ENCODE assay signal across 27 mouse cellular contexts in genomic region chr11:6160663-6161271, GRCm38 (mm10). TPM values are rescaled to one million over a fixed set of nuclear protein-coding genes. Genes with fewer than 3 reads are reported as not detected.
DNase-seq lines count a peak whose midpoint lies in the region; ATAC-seq and TF ChIP-seq lines count a peak whose summit lies in the region.
"Had no signal": no experiment of that assay in that cellular context is flagged by ENCODE, and none has a peak within 500 bp of the region (broad histone marks: within the 10 kb centered on the region; RNA-seq: fewer than 3 reads in every experiment).

No protein-coding gene starts in this region.

- no peaks in the 10 kb centered on the region for H3K27me3 ChIP-seq in forebrain, postnatal 0 days (ENCODE audit: insufficient read depth, low read length)
- H3K27me3 ChIP-seq in forebrain, embryonic 12.5 days, result no peaks in the 10 kb centered on the region
- H3K27me3 ChIP-seq in liver, adult 2 months (ENCODE audit: control insufficient read depth, insufficient read depth, low read length), result no peaks in the 10 kb centered on the region
- H3K27me3 ChIP-seq in heart, embryonic 11.5 days (ENCODE audit: control insufficient read depth, insufficient read depth, low read length), result no peaks in the 10 kb centered on the region
- H3K27me3 ChIP-seq in heart, embryonic 12.5 days (replicated peaks), result no peaks in the 10 kb centered on the region
- H3K27me3 ChIP-seq: embryonic facial prominence, embryonic 15.5 days; kidney, embryonic 15.5 days; limb, embryonic 13.5 days; lung, embryonic 15.5 days; neural tube, embryonic 15.5 days; stomach, embryonic 15.5 days had no signal

- H3K79me2 ChIP-seq in liver, adult 2 months (ENCODE audit: control insufficient read depth, insufficient read depth, low read length), result peaks cover 18% of the 10 kb centered on the region; the same call in 1 of the 2 replicates

- no peak overlapping the region for H3K27ac ChIP-seq in forebrain, postnatal 0 days (ENCODE audit: low read depth, low read length)
- no peak overlapping the region for H3K27ac ChIP-seq in forebrain, embryonic 12.5 days
- peak overlapping the region; percentile 87 for H3K27ac ChIP-seq in liver, adult 2 months (replicated peaks; ENCODE audit: insufficient read depth, low read depth, low read length)
- H3K27ac ChIP-seq in heart, embryonic 11.5 days (ENCODE audit: low read depth, low read length), result no peak overlapping the region
- no peak overlapping the region for H3K27ac ChIP-seq in heart, embryonic 12.5 days (ENCODE audit: poor library complexity, severe bottlenecking)
- H3K27ac ChIP-seq: embryonic facial prominence, embryonic 15.5 days; heart, embryonic 10.5 days; hindbrain, postnatal 0 days; kidney, embryonic 15.5 days; limb, embryonic 13.5 days; lung, embryonic 15.5 days; neural tube, embryonic 15.5 days; stomach, embryonic 15.5 days had no signal

- H3K4me3 ChIP-seq in forebrain, postnatal 0 days (ENCODE audit: low read depth, low read length), result no peak overlapping the region
- H3K4me3 ChIP-seq in forebrain, embryonic 12.5 days (replicated peaks), result no peak overlapping the region
- H3K4me3 ChIP-seq in liver, adult 2 months (ENCODE audit: insufficient read depth, low read depth, low read length), result no peak overlapping the region
- no peak overlapping the region for H3K4me3 ChIP-seq in heart, embryonic 11.5 days (ENCODE audit: low read depth, low read length)
- H3K4me3 ChIP-seq in heart, embryonic 12.5 days, result no peak overlapping the region
- H3K4me3 ChIP-seq: embryonic facial prominence, embryonic 15.5 days; heart, embryonic 10.5 days; kidney, embryonic 15.5 days; limb, embryonic 13.5 days; lung, embryonic 15.5 days; myocyte; neural tube, embryonic 15.5 days; stomach, embryonic 15.5 days had no signal

- peak; percentile 36 for ATAC-seq in forebrain, postnatal 0 days
- ATAC-seq in forebrain, embryonic 12.5 days (ENCODE audit: low FRiP score), result no peak
- no peak for ATAC-seq in heart, embryonic 11.5 days (replicated peaks; ENCODE audit: insufficient number of reproducible peaks, low FRiP score, low TSS enrichment)
- no peak for ATAC-seq in heart, embryonic 12.5 days (ENCODE audit: insufficient number of reproducible peaks, low FRiP score)
- ATAC-seq: hindbrain, postnatal 0 days; intestine, postnatal 0 days had no signal

- no peaks in the 10 kb centered on the region for H3K36me3 ChIP-seq in forebrain, postnatal 0 days (ENCODE audit: insufficient read depth)
- no peaks in the 10 kb centered on the region for H3K36me3 ChIP-seq in forebrain, embryonic 12.5 days (replicated peaks)
- H3K36me3 ChIP-seq in liver, adult 2 months (ENCODE audit: control insufficient read depth, insufficient read depth, low read length), result no peaks in the 10 kb centered on the region
- H3K36me3 ChIP-seq in heart, embryonic 11.5 days (ENCODE audit: control insufficient read depth, insufficient read depth, low read length), result no peaks in the 10 kb centered on the region
- H3K36me3 ChIP-seq in heart, embryonic 12.5 days, result no peaks in the 10 kb centered on the region
- H3K36me3 ChIP-seq: embryonic facial prominence, embryonic 15.5 days; heart, embryonic 10.5 days; kidney, embryonic 15.5 days; limb, embryonic 13.5 days; lung, embryonic 15.5 days; neural tube, embryonic 15.5 days; stomach, embryonic 15.5 days had no signal

- no peaks in the 10 kb centered on the region for H3K4me1 ChIP-seq in forebrain, postnatal 0 days (ENCODE audit: insufficient read depth)
- 0 out of 2 replicates have a peak, but pooled peaks cover 4% of the 10 kb centered on the region for H3K4me1 ChIP-seq in forebrain, embryonic 12.5 days
- H3K4me1 ChIP-seq in liver, adult 2 months (ENCODE audit: control insufficient read depth, insufficient read depth, low read length), result peaks cover 31% of the 10 kb centered on the region
- H3K4me1 ChIP-seq in heart, embryonic 11.5 days (ENCODE audit: control insufficient read depth, insufficient read depth, low read length), result peaks cover 15% of the 10 kb centered on the region
- peaks cover 29% of the 10 kb centered on the region for H3K4me1 ChIP-seq in heart, embryonic 12.5 days (replicated peaks)
- H3K4me1 ChIP-seq: kidney, embryonic 15.5 days; lung, embryonic 15.5 days; stomach, embryonic 15.5 days had no signal

- H3K4me2 ChIP-seq in forebrain, postnatal 0 days (ENCODE audit: low read depth), result no peak overlapping the region
- no peak overlapping the region for H3K4me2 ChIP-seq in forebrain, embryonic 12.5 days
- H3K4me2 ChIP-seq in heart, embryonic 11.5 days, result no peak overlapping the region
- no peak overlapping the region for H3K4me2 ChIP-seq in heart, embryonic 12.5 days
- H3K4me2 ChIP-seq: embryonic facial prominence, embryonic 15.5 days; kidney, embryonic 15.5 days; limb, embryonic 13.5 days; lung, embryonic 15.5 days; neural tube, embryonic 15.5 days; stomach, embryonic 15.5 days had no signal

- no peak for DNase-seq in forebrain, postnatal 0 days
- peak; percentile 61 for DNase-seq in liver, adult 2 months (ENCODE audit: extremely low read depth, low read depth, low spot score)
- DNase-seq in liver, result no peak
- peak; percentile 60 for DNase-seq in Muller cell, postnatal 12 days (ENCODE audit: inconsistent ontology term)
- DNase-seq in fibroblast of lung, adult 2 months (ENCODE audit: low read depth), result peak; percentile 62
- DNase-seq: adrenal gland, adult 8-10 months; cerebellum, postnatal 14 days; gastrocnemius, postnatal 36 days; heart, postnatal 14 days; kidney, postnatal 4 days; midbrain, embryonic 14.5 days; thymus, adult 18-20 months had no signal

- H3K9me3 ChIP-seq in forebrain, postnatal 0 days (ENCODE audit: low read length), result no peaks in the 10 kb centered on the region
- no peaks in the 10 kb centered on the region for H3K9me3 ChIP-seq in forebrain, embryonic 12.5 days
- no peaks in the 10 kb centered on the region for H3K9me3 ChIP-seq in heart, embryonic 11.5 days (replicated peaks; ENCODE audit: control insufficient read depth, low read length)
- H3K9me3 ChIP-seq in heart, embryonic 12.5 days (replicated peaks), result no peaks in the 10 kb centered on the region
- H3K9me3 ChIP-seq: embryonic facial prominence, embryonic 15.5 days; heart, embryonic 10.5 days; kidney, embryonic 15.5 days; limb, embryonic 13.5 days; lung, embryonic 15.5 days; neural tube, embryonic 15.5 days; stomach, embryonic 15.5 days had no signal

- 70% methylated on average over 3 of the region's 3 CpGs for WGBS in forebrain, postnatal 0 days
- WGBS in forebrain, embryonic 12.5 days, result 76% methylated on average over 3 of the region's 3 CpGs
- WGBS in liver, adult 2 months, result 23% methylated on average over 3 of the region's 3 CpGs
- WGBS in heart, embryonic 11.5 days (ENCODE audit: insufficient replicate concordance), result 74% methylated on average over 3 of the region's 3 CpGs
- 68% methylated on average over 3 of the region's 3 CpGs for WGBS in heart, embryonic 12.5 days

- no peak for TF ChIP-seq CTCF in forebrain, postnatal 0 days (IDR thresholded peaks at IDR 0.05; ENCODE audit: low read depth)
- no peak for TF ChIP-seq CTCF in liver, adult 2 months (IDR thresholded peaks at IDR 0.05; ENCODE audit: low read depth, low read length)

- TF ChIP-seq POLR2A in liver, adult 2 months (IDR thresholded peaks at IDR 0.05; ENCODE audit: extremely low read depth, insufficient read depth, low read length), result no peak

- H3K9ac ChIP-seq in forebrain, postnatal 0 days, result no peak overlapping the region
- no peak overlapping the region for H3K9ac ChIP-seq in forebrain, embryonic 12.5 days
- H3K9ac ChIP-seq in liver, adult 2 months (ENCODE audit: low read depth, low read length), result no peak overlapping the region
- H3K9ac ChIP-seq in heart, embryonic 11.5 days (ENCODE audit: low read depth, low read length), result no peak overlapping the region
- H3K9ac ChIP-seq in heart, embryonic 12.5 days, result no peak overlapping the region
- H3K9ac ChIP-seq: embryonic facial prominence, embryonic 15.5 days; kidney, embryonic 15.5 days; limb, embryonic 13.5 days; lung, embryonic 15.5 days; neural tube, embryonic 15.5 days; stomach, embryonic 15.5 days had no signal

RNA-seq across cellular contexts. Expression of gene A730071L15Rik, which starts 39.1 kb away (rescaled TPM):
- total RNA-seq in forebrain, postnatal 0 days (2014; rRNA removed), result 0.15 and 0.29 TPM in 2 replicates
- 0.44 and 0.47 TPM in 2 replicates for polyA plus RNA-seq in forebrain, postnatal 0 days (2015; fragmentation: Nextera tagmentation; extraction: Ambion mirVana)
- polyA plus RNA-seq in forebrain, embryonic 12.5 days (2016; fragmentation: Nextera tagmentation; extraction: Ambion mirVana), result 0.46 and 0.81 TPM in 2 replicates
- 0.09 and 0.13 TPM in 2 replicates for total RNA-seq in liver, adult 2 months (2014; rRNA removed)
- 0.05 TPM in 1 of 2 replicates, not detected in the other for polyA plus RNA-seq in liver, adult 2 months (2012; rRNA removed)
- polyA plus RNA-seq in heart, embryonic 11.5 days (2014; fragmentation: Nextera tagmentation; extraction: Ambion mirVana), result 0.28 and 0.84 TPM in 2 replicates
- 0.54 TPM in 1 of 2 replicates, not detected in the other for polyA plus RNA-seq in heart, embryonic 12.5 days (2016; fragmentation: Nextera tagmentation; extraction: Ambion mirVana)
- total RNA-seq: heart, postnatal 14 days; hindbrain, postnatal 0 days; layer of hippocampus, postnatal 10 days; left cerebral cortex, postnatal 14 days had no signal

RNA-seq across cellular contexts. Expression of gene Nudcd3, which starts 39.4 kb away (rescaled TPM):
- 57.2 and 61.6 TPM in 2 replicates for total RNA-seq in forebrain, postnatal 0 days (2014; rRNA removed)
- polyA plus RNA-seq in forebrain, postnatal 0 days (2015; fragmentation: Nextera tagmentation; extraction: Ambion mirVana), result 60.9 and 70.7 TPM in 2 replicates
- 60.5 and 64.1 TPM in 2 replicates for polyA plus RNA-seq in forebrain, embryonic 12.5 days (2016; fragmentation: Nextera tagmentation; extraction: Ambion mirVana)
- 10.6 and 12.8 TPM in 2 replicates for total RNA-seq in liver, adult 2 months (2014; rRNA removed)
- polyA plus RNA-seq in liver, adult 2 months (2012; rRNA removed), result 14.6 and 16.7 TPM in 2 replicates
- 28.8 and 33.7 TPM in 2 replicates for polyA plus RNA-seq in heart, embryonic 11.5 days (2014; fragmentation: Nextera tagmentation; extraction: Ambion mirVana)
- 35.5 and 36.7 TPM in 2 replicates for polyA plus RNA-seq in heart, embryonic 12.5 days (2016; fragmentation: Nextera tagmentation; extraction: Ambion mirVana)

Comparison
In these comparisons a context has a peak if more than half of its experiments do, and no peak if none do; other contexts are left out.
1. DNase-seq: peak in liver, adult 2 months (single experiment), Muller cell, postnatal 12 days (single experiment) and fibroblast of lung, adult 2 months (single experiment); none in forebrain, postnatal 0 days (single experiment) and liver (single experiment).